Mouse (Mus musculus) embryonic stem cell, embryonic (primary cell): ENCODE results near the gene Cd96.

Experiments
- CTCF ChIA-PET, 4 experiments: fragments of 300-600 bp in 2 of 4; fragments of 350-600 bp in 2 of 4; sonication (Branson Sonifier 250); formaldehyde crosslinking; loops; one replicate each; lab custom pipeline; 2022; ENCODE audit warnings: inconsistent platforms in 2 of 4; lab: Charles Lee
- POLR2A ChIA-PET, 4 experiments: fragments of 300-600 bp in 2 of 4; fragments of 350-600 bp in 2 of 4; sonication (Branson Sonifier 250); formaldehyde crosslinking; loops; one replicate each; lab custom pipeline; 2022; ENCODE audit warnings: antibody characterized with exemption in 4 of 4, inconsistent platforms in 1 of 4; lab: Charles Lee

The Cd96 gene

DNA sequence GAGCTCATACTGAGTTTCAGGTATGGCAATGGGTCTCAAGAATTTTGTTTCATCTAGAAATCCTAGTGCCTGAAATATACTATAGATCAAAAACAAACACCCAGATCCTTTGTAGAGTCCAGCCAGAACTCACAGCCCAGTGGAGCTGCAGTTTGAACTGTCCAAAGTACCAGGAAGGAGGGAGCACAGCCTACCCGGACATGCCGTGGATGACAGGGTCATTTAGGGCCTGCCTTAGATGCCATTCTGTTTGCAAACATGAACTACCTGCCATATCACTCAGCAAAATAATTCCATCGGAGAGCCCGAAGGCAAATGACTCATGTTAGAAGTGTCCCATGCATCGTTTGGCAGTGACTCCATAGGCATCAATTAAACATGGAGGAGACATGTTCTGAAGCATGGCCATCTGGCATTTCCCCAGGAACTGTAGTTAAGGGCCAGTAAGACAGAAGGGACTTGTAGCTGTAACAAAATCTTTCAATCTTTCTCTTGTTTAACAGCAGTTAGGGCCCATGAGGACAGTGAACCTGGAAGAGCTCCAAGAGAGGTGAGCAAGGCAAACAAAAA is 111.9 kb downstream of the Cd96 start:
- CTCF ChIA-PET: interaction anchor here in 1 of 4 experiments (1.1 kb wide), 1 partner anchor 17 kb away, joined by 4 read pairs; no protein-coding TSS in a partner anchor
- POLR2A ChIA-PET: no interaction called here

- POLR2A ChIA-PET: interaction anchor here in 2 of 4 experiments (0.7 kb wide), 3 partner anchors 20 to 267 kb away, joined by 3 to 5 read pairs (median 3); no protein-coding TSS in a partner anchor
- CTCF ChIA-PET: no interaction called here
These were observed 113.8 kb downstream of the Cd96 start for GRCm38 (mm10) chr16:46006261-46006660.

- POLR2A ChIA-PET: interaction anchor here in 1 of 4 experiments (0.6 kb wide), 1 partner anchor 10 kb away, joined by 7 read pairs; no protein-coding TSS in a partner anchor
- CTCF ChIA-PET: no interaction called here
These were observed 118.4 kb downstream of the Cd96 start for GRCm38 (mm10) chr16:46001550-46002166.

- ChIA-PET CTCF (no interaction called here), POLR2A (no interaction called here)
These were observed 119.1 kb downstream of the Cd96 start for GRCm38 (mm10) chr16:46000976-46001375.

- ChIA-PET POLR2A (interaction anchor here in 2 of 4 experiments (0.6 to 1.1 kb wide), 4 partner anchors 11 to 44 kb away, joined by 3 to 5 read pairs (median 4); partner anchors contain the start of gene Plcxd2 (in 1 of the 2)), CTCF (interaction anchor here in 1 of 4 experiments (1.0 kb wide), 1 partner anchor 32 kb away, joined by 3 read pairs; no protein-coding TSS in a partner anchor)
These were observed 120.5 kb downstream of the Cd96 start for GRCm38 (mm10) chr16:45999374-46000191.

GRCm38 (mm10) chr16:45998231-45998630 is 121.8 kb downstream of the Cd96 start:
- ChIA-PET CTCF (no interaction called here), POLR2A (no interaction called here)

DNA sequence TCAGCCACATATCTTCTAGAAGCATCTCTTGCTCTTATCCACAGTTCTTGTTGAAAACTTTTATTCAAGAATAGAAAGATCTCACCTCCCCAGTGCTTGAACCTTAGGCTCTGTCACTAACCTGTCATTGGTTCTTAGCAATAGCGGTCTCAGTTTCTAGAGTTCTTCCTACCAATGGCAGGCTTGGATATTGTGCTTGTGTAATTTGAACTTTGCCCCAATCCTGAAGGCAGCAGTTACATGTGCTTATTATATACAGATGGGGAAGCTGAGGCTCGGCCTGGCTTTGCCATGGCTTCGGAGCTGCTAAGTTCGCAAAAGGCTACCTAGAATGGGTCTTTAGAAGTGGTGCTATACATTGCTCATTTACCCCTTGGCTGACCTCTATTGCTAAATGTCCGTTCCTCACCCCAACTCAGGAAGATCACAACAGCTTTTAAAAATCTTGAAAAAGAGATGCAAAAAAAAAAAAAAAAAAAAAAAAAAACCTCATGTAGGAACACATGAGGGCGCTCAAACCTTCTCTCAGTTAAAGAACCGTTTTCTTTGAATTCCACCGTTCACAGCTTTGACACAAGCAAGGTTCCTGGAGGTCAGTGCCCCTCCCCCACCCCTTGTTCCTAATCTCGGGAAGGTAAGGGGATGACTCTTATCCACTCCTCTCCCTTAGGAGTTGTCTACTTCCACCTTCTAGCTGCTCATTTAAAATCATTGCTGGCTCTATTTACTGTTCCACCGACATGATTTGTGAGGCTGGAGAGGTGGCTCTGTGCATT is 129.0 kb downstream of the Cd96 start:
- CTCF ChIA-PET: interaction anchor here (0.6 to 1.6 kb wide), 38 partner anchors 10 to 1530 kb away, joined by 3 to 11 read pairs (median 4); partner anchors contain the start of genes Plcxd2 (in 2 of the 4) and Nepro (in 1 of the 4)
- POLR2A ChIA-PET: interaction anchor here in 3 of 4 experiments (0.6 to 1.5 kb wide), 7 partner anchors 11 to 764 kb away, joined by 3 to 7 read pairs (median 4); partner anchors contain the start of genes Plcxd2 (in 2 of the 3) and Cd96 (in 1 of the 3)

DNA sequence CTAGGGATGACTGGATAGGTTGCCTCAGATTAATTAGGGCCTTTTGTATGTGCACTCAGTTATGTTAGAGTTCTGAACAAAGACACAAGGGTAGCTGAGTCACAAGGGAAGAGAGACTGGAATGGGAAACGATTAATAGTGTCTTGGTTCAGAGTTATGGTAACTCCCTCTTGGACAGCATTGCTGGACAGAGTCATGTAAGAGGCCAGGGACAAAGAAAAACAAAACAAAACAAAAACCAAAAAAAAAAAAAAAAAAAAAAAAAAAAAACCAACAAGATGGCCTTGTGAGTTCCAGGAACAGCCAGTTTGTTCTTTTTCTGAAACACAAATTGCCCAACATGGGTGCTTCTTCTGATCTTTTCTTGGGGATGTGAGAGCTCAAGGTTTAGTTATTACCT is 133.8 kb downstream of the Cd96 start:
- ChIA-PET POLR2A (interaction anchor here in 2 of 4 experiments (0.5 to 1.0 kb wide), 2 partner anchors 21 to 24 kb away, joined by 3 to 5 read pairs; partner anchors contain the start of gene Plcxd2 (in 1 of the 2)), CTCF (no interaction called here)
